Mouse (Mus musculus) thymus, postnatal 36 days (tissue): ENCODE results near the gene Znhit6.

Experiments used
- DNase-seq, 2 experiments: peaks; one replicate each; pipeline ENCODE4 v3.0.0; 2022; ENCODE audit warnings: mixed read lengths in 2 of 2

The Znhit6 gene

GRCm38 (mm10) chr3:145605437-145606123 is 29.6 kb downstream of the Znhit6 start:
- no peak for DNase-seq

DNA sequence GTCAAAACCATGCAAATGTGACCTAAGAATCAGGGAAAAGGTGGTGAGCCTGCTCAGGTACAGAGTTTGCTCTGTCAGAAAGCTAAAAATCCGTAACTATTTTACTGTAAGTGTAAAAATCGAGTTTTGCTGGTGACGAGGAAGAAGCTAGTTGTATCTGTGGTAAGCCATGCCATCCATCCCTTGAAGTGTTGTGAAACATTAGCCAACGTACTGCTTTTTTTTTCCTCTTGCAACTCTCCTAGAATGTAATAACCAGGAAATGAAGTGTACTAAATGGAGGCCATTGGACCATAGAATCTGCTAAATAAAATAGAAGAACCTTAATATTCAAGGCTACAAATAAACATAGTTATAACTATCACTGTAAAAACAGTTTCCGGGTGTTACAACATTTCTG is 32.3 kb downstream of the Znhit6 start:
- no peak for DNase-seq

- DNase-seq = no peak
Measured at GRCm38 (mm10) chr3:145612662-145613061, 36.7 kb downstream of the Znhit6 start.

DNA sequence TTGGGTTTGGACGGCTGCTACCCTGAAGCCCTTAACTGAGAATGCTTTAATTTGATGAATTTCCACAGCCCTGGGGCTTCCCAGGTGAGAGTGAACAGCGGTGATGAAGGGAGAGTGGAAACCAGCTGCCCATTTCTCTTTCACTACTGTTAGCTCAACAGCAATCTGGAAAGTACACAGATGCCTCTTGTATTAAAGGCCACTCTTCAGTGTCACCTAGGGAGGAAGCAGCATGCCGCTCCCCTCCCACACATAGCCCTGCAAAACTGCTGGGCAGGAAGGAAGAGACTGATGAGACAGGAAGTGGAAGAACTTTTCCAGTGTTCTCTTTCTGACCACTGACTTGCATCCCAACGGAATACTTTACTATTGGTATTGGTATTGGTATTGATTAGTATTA is 37.2 kb downstream of the Znhit6 start:
- no peak for DNase-seq

GRCm38 (mm10) chr3:145614362-145615115 is 38.5 kb downstream of the Znhit6 start:
- DNase-seq = no peak

GRCm38 (mm10) chr3:145618299-145618698 is 42.3 kb downstream of the Znhit6 start:
- no peak for DNase-seq

DNA sequence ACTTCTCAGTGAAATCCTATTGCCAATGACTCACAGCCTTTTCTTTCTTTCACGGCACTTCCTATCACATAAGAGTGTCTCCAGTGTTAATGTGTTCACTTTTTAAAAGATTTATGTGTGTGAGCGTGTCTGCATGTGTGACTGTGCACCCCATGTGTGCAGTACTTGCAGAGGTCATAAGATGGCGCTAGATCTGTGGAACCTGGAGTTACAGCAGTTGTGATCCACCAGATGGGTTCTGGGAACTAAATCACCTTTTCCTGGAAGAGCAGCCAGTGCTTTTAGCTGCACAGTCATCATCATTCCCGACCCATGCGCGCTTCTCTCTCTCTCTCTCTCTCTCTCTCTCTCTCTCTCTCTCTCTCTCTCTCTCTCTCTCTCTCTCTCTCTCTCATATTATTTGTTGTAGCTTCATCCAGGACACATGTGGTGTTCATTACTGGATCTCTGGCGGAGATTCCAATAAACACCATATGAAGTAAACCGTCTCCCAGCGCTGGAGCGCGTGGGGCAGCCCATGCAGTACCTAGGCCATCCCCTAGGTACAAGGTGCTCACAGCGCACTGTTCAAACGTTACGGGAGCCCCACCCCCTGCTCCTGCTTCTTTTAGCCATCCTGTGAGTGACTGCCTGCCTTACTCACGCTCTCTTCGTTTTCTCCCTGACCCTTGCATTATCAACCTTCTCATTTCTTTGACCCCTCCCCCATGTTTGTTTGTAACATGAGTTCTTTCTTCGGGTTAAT is 43.8 kb downstream of the Znhit6 start:
- no peak for DNase-seq

DNA sequence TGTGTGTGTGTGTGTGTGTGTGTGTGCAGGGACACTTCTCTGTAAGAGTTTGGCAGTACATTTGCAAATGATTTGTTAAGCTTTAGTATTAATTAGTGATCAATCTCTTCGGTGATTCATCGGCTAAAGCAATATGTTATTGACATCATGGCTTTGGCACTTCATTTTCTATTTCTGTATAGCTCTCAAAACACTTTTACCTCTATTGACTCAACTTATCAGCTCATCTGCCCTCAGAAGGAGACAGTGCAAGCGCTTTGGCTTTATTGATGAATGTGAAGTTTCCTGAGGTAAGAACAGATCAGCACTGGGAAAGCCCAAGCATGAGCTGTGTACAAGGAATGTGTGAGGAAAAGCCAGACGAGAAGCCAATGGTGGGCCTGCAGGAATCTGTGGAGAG is 45.2 kb downstream of the Znhit6 start:
- DNase-seq = no peak

DNA sequence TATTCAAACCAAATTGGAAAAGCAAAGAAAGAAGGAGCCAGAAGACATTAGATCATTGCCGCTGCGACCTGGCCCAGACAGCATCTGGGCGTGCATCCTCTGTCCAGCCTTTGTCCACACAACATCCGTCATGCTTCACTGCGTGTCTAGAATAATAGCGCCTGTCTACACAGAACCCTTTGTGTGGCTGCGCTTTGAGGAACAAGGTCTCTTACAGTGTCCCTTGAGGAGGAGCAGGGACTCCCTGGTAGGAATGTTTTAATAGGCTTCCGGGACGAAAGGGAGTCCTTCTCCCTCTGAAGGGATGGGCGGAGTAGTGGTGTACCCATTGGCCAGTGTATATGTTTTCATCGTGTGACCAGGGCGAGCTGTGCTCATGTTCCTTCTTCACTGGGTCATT is 47.0 kb downstream of the Znhit6 start:
- no peak for DNase-seq

DNA sequence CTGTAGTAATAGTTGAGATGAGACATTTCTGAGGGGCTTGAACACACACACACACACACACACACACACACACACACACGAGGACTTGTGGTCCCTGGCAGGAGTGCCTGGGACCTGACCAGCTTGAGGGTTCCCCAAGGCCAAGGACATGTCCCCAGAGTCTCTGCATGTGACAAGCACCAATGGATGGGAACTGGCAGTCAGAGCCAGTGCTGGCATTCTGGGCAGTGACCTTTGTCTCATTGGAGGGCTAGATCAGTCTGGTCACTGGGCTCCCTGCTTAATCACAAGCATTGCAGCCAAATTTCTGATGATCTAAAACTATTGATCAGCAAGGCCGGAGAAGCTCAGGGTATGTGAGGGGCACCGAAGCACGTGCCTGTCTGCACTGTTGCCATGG is 48.8 kb downstream of the Znhit6 start:
- DNase-seq = no peak

GRCm38 (mm10) chr3:145625546-145625945 is 49.5 kb downstream of the Znhit6 start:
- DNase-seq = no peak

GRCm38 (mm10) chr3:145626063-145626462 is 50.1 kb downstream of the Znhit6 start:
- no peak for DNase-seq

- no peak for DNase-seq
Measured at GRCm38 (mm10) chr3:145627830-145628229, 51.8 kb downstream of the Znhit6 start.

GRCm38 (mm10) chr3:145628643-145629042 is 52.6 kb downstream of the Znhit6 start:
- no peak for DNase-seq

DNA sequence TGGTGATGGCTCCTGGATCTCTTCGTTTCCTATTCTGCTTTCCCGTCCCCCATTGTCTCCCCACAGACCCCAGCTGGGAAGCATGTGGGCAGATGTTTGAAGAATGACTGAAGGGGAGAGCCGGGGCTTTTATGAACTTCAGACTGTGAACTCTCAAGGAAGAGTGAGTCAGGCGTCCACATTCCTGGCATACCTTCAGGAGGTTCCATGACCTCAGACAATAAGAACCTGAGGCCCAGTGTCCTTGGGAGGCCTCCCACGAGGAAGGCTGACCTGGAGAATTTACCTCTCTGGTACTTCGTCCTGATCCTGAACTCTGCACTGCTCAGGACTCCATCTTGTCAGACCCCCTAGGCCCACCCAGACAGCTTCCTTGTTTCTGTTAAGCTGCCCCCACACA is 56.9 kb downstream of the Znhit6 start:
- no peak for DNase-seq

- no peak for DNase-seq
Measured at GRCm38 (mm10) chr3:145634002-145634710, 58.2 kb downstream of the Znhit6 start.

DNA sequence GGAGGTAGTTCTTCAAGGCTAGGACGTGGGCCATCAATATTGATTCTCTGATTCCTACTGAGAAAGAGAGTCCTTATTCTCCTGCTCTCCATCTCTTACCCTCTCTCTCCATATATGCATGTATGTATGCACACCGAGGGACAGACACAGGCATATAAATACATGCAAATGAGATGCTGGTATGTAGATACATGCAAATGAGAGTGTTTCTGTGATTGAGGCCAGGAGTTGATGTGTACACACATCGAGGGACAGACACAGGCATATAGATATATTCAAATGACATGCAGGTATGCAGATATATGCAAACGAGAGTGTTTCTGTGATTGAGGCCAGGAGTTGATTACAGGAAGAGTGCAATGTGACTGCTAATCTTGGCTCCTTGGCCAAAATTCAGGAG is 64.2 kb downstream of the Znhit6 start:
- DNase-seq = no peak

- DNase-seq = no peak
Measured at GRCm38 (mm10) chr3:145640583-145640982, 64.6 kb downstream of the Znhit6 start.

- no peak for DNase-seq
Measured at GRCm38 (mm10) chr3:145641036-145641685, 65.2 kb downstream of the Znhit6 start.

- DNase-seq = no peak
Measured at GRCm38 (mm10) chr3:145641878-145642277, 65.9 kb downstream of the Znhit6 start.

DNA sequence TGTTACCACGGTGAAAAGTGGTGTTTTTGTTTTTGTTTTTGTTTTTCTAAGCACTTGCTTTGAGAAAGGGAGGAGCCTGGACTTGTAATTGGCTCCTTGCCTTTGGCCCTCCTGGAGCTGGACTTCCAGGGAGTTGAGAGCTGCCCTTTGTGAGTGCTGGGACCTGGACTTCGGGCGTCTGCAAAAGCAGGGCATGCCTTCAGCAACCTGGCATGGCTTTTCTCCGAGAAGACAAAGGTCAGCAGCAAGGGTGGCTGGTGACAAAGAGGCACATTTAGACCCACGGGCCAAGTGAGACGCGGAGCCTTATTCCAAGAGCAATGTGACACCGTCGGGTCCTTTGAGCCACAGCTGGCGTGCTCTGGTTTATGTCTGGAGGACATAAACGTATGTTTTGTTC is 66.9 kb downstream of the Znhit6 start:
- no peak for DNase-seq

GRCm38 (mm10) chr3:145645463-145645862 is 69.5 kb downstream of the Znhit6 start:
- DNase-seq = no peak

DNA sequence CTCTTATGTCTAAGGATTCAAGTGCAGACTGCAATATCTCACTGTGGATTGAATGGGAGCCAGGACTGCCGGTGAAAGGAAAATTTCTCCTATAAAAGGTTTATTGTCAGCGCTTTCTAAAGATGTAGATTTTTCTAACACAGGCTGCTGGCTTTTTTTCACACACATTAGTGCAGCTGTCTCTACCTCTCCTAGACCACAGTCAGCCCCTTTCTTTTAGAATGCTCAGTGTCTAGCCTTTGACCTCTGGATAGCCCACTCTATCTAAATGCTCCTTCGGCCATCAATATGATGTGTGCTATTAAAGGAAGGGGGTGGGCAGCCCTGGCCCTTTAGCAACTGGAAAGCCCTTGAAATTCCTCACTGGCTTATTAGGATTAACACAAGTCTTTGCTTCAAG is 70.0 kb downstream of the Znhit6 start:
- DNase-seq = no peak
